Mouse (Mus musculus) fat pad, adult 2 months (tissue): ENCODE results near the gene Lin7a.

Source experiments
- DNase-seq: peaks from one replicate; pipeline ENCODE4 v3.0.0-alpha.2; 2011; ENCODE audit warnings: low read depth, low spot score; ENCODE audit errors: extremely low read depth

Lin7a gene

GRCm38 (mm10) chr10:107271321-107272130 is at the start of gene Lin7a:
Gene Lin7a, plus strand, starts transcription at chr10:107271686.
- no peak for DNase-seq

GRCm38 (mm10) chr10:107221726-107222125 is 49.8 kb upstream of the Lin7a start:
- no peak for DNase-seq

GRCm38 (mm10) chr10:107222406-107223185 is 48.9 kb upstream of the Lin7a start:
- no peak for DNase-seq

GRCm38 (mm10) chr10:107223186-107223440 is 48.4 kb upstream of the Lin7a start:
- no peak for DNase-seq

- no peak for DNase-seq
Measured at GRCm38 (mm10) chr10:107223821-107224220, 47.7 kb upstream of the Lin7a start.

GRCm38 (mm10) chr10:107224596-107225330 is 46.7 kb upstream of the Lin7a start:
- no peak for DNase-seq

GRCm38 (mm10) chr10:107225331-107225835 is 46.1 kb upstream of the Lin7a start:
- DNase-seq = no peak

- DNase-seq = no peak
Measured at GRCm38 (mm10) chr10:107225871-107226270, 45.6 kb upstream of the Lin7a start.

GRCm38 (mm10) chr10:107227901-107228300 is 43.6 kb upstream of the Lin7a start:
- DNase-seq = no peak

- no peak for DNase-seq
Measured at GRCm38 (mm10) chr10:107228776-107229175, 42.7 kb upstream of the Lin7a start.

GRCm38 (mm10) chr10:107229416-107229815 is 42.1 kb upstream of the Lin7a start:
- no peak for DNase-seq

- no peak for DNase-seq
Measured at GRCm38 (mm10) chr10:107230081-107230850, 41.2 kb upstream of the Lin7a start.

- DNase-seq = no peak
Measured at GRCm38 (mm10) chr10:107230851-107231130, 40.7 kb upstream of the Lin7a start.

GRCm38 (mm10) chr10:107231421-107232010 is 40.0 kb upstream of the Lin7a start:
- DNase-seq = no peak

GRCm38 (mm10) chr10:107232491-107233110 is 38.9 kb upstream of the Lin7a start:
- DNase-seq = no peak

GRCm38 (mm10) chr10:107233221-107233620 is 38.3 kb upstream of the Lin7a start:
- DNase-seq = no peak

- no peak for DNase-seq
Measured at GRCm38 (mm10) chr10:107233825-107234224, 37.7 kb upstream of the Lin7a start.

GRCm38 (mm10) chr10:107234421-107235400 is 36.8 kb upstream of the Lin7a start:
- DNase-seq = no peak

- no peak for DNase-seq
Measured at GRCm38 (mm10) chr10:107235496-107235895, 36.0 kb upstream of the Lin7a start.
